ENCODE assay signal across 27 mouse cellular contexts in the genomic region with DNA sequence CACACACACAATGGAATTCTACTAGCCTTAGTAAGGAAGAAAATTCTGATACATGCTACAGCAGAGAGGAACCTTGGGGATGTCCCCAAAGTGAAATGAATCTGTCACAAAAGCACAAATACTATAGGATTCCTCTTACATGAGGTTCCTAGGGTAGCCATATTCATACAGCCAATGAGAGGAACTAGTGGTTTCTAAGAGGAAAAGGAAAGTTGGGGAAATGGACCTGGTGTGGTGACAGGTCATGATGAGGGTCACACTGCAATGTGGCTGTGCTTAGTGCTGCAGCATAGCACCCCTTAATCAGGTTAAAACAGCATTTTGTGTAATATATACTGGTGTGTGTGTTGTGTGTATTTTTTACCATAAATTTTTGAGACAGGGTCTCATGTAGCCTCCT. TPM values are rescaled to one million over a fixed set of nuclear protein-coding genes. Genes with fewer than 3 reads are reported as not detected.
A peak's percentile ranks its signal among the peaks of the same experiment; 100 is the strongest.
DNase-seq lines count a peak whose midpoint lies in the region; ATAC-seq lines count a peak whose summit lies in the region.
"Had no signal": no experiment of that assay in that cellular context is flagged by ENCODE, and none has a peak within 500 bp of the region (broad histone marks: within the 10 kb centered on the region; RNA-seq: fewer than 3 reads in every experiment).

No protein-coding gene starts in this region.

- DNase-seq in heart, adult 8-10 months (ENCODE audit: low spot score): no peak
- DNase-seq in urinary bladder, postnatal 36 days (ENCODE audit: low spot score in 2 of 2): no peak
- DNase-seq: adrenal gland, adult 8-10 months; adrenal gland, postnatal 14 days; adrenal gland, postnatal 36 days; B cell, adult 2 months; cerebellum, adult 11-12 months; cerebellum, adult 2 months; cerebellum, adult 9-10 months; cerebellum, postnatal 10 days; cerebellum, postnatal 25 days; embryo, embryonic 11 days; forebrain, postnatal 0 days had no signal

- no peaks in the 10 kb centered on the region for H3K36me3 ChIP-seq in forebrain, embryonic 15.5 days
- H3K36me3 ChIP-seq: embryonic facial prominence, embryonic 13.5 days; embryonic facial prominence, embryonic 15.5 days; forebrain, embryonic 10.5 days; forebrain, embryonic 12.5 days; G1E had no signal

- H3K9me3 ChIP-seq in forebrain, embryonic 15.5 days: no peaks in the 10 kb centered on the region
- H3K9me3 ChIP-seq: embryonic facial prominence, embryonic 13.5 days; embryonic facial prominence, embryonic 15.5 days; forebrain, embryonic 10.5 days; forebrain, embryonic 12.5 days; G1E had no signal

- H3K4me2 ChIP-seq in forebrain, embryonic 15.5 days (replicated peaks): no peak overlapping the region
- H3K4me2 ChIP-seq: embryonic facial prominence, embryonic 13.5 days; embryonic facial prominence, embryonic 15.5 days; forebrain, embryonic 12.5 days had no signal

- H3K27me3 ChIP-seq in forebrain, embryonic 15.5 days: no peaks in the 10 kb centered on the region
- H3K27me3 ChIP-seq: CH12.LX; embryonic facial prominence, embryonic 13.5 days; embryonic facial prominence, embryonic 15.5 days; forebrain, embryonic 12.5 days had no signal

- no peak overlapping the region for H3K27ac ChIP-seq in forebrain, embryonic 15.5 days (replicated peaks)
- H3K27ac ChIP-seq: embryonic facial prominence, embryonic 13.5 days; embryonic facial prominence, embryonic 15.5 days; forebrain, embryonic 10.5 days; forebrain, embryonic 12.5 days had no signal

- no peak overlapping the region for H3K9ac ChIP-seq in forebrain, embryonic 15.5 days (replicated peaks)
- H3K9ac ChIP-seq: embryonic facial prominence, embryonic 13.5 days; embryonic facial prominence, embryonic 15.5 days; forebrain, embryonic 12.5 days; forebrain, postnatal 0 days had no signal

- H3K4me1 ChIP-seq in forebrain, embryonic 15.5 days: no peaks in the 10 kb centered on the region
- H3K4me1 ChIP-seq: embryonic facial prominence, embryonic 13.5 days; embryonic facial prominence, embryonic 15.5 days; forebrain, embryonic 12.5 days had no signal

- H3K4me3 ChIP-seq in forebrain, embryonic 15.5 days: no peak overlapping the region
- H3K4me3 ChIP-seq: embryonic facial prominence, embryonic 13.5 days; embryonic facial prominence, embryonic 15.5 days; erythroblast, embryonic 14.5 days; forebrain, embryonic 10.5 days; forebrain, embryonic 12.5 days had no signal

- peak; percentile 71; the same call in 1 of the 2 replicates for ATAC-seq in common myeloid progenitor, adult 5-6 weeks (replicated peaks; ENCODE audit: low read depth, poor library complexity, severe bottlenecking)
- ATAC-seq in megakaryocyte, adult 5-6 weeks (ENCODE audit: poor library complexity, severe bottlenecking): peak; percentile 84
- ATAC-seq in forebrain, embryonic 15.5 days (replicated peaks): no peak
- ATAC-seq: activated CD4-positive, CD25-positive, alpha-beta regulatory T cell, adult 4 months; CD4-positive, CD25-positive, alpha-beta regulatory T cell, adult 4 months; forebrain, embryonic 14.5 days; forebrain, postnatal 0 days; Patski had no signal

RNA-seq across cellular contexts. Expression of gene Gramd1b, which starts 32.6 kb away (rescaled TPM):
- 5.8 and 8.5 TPM in 2 replicates for total RNA-seq in common myeloid progenitor, adult 5-6 weeks (2017)
- 21.4 and 23.0 TPM in 2 replicates for total RNA-seq in megakaryocyte, adult 5-6 weeks (2015)
- 12.9 and 20.1 TPM in 2 replicates for total RNA-seq in megakaryocyte, adult 5-6 weeks (2017)
- total RNA-seq in heart, adult 8-10 months (2022): 10 to 100 TPM; 12.8 to 28.0 (median 19.8) TPM
- 18.2 and 19.6 TPM in 2 replicates for polyA plus RNA-seq in forebrain, embryonic 15.5 days (2015; fragmentation: Nextera tagmentation; extraction: Ambion mirVana)
- polyA plus RNA-seq: G1E had no signal
